Mouse (Mus musculus): ENCODE results near the gene Fxyd6. TPM values are rescaled to one million over a fixed set of nuclear protein-coding genes. Genes with fewer than 3 reads are reported as not detected.

Gene Fxyd6
- total RNA-seq (2014; fragmentation: Nextera tagmentation) (0.87 and 1.5 TPM in 2 replicates), total RNA-seq (2017) (not detected in 2 replicates)

DNA sequence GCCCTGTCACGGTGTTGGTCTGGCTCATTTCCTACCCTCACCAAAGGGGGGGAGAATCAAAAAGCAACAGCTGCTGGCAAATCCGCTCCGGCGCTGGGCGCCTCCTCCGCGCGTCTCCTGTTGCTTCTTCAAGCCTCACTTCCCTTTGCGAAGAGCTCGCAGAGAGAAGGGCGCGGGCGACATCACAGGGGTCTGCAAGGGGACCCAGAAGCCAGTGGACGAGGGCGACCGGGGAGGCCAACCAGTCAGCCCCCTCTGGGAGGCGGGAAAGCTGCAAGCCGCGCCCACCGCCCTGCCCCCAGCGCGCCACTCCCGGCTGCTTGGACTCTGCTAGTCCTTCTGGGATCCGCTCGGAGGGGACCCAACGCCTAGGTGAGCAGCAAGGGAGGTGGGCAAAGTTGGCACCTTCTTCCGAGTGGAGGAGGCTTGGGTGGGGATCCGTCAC lies at the start of gene Fxyd6:
Gene Fxyd6, plus strand, starts transcription at position 69 of the 445 bp plus-strand sequence.
- no peak for ATAC-seq (replicated peaks; ENCODE audit: low FRiP score, low TSS enrichment, poor library complexity, severe bottlenecking)

DNA sequence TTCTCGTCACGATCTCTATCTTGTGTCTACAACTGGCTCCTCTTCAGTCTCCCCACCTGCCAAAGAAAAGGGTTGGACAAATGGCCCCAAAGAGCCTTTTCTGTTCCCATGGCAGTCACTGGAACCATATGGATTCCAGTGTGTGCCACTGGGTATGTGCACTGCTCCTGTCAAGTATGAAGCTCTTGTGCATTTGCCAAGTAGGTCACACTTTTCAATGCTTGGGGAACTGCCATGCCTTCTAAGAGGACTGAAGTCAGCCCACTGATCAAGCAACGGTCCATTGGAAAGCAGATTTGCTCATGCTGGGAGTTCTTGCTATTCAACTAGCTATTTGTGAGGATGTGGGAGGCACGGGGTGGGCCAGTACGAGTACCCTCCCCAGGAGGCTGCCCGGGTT lies 48.5 kb upstream of the Fxyd6 start:
- no peak for ATAC-seq (replicated peaks; ENCODE audit: low FRiP score, low TSS enrichment, poor library complexity, severe bottlenecking)

DNA sequence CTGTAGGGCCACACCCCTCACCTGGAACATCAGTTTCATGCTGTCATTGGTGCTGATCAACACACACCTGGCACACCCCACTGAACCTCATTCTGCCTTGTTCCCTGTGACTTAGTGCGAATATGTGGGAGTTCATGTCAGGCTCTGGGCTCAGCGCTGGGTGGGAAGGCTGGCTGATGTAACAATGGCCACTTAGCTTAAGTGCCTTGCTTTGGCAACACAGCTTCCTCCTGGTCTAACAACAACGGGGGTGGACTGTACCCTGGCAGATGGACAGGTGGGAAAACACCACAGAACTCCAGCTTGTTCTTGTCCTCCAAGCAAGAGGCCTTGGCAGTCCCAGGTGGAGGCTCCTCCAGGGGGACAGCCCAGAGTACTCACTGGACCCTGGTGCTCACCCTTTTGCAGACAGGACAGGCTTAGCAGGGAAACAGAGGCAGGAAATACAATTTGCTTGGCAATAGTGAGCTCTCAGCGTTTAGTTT lies 48.0 kb upstream of the Fxyd6 start:
- no peak for ATAC-seq (replicated peaks; ENCODE audit: low FRiP score, low TSS enrichment, poor library complexity, severe bottlenecking)

DNA sequence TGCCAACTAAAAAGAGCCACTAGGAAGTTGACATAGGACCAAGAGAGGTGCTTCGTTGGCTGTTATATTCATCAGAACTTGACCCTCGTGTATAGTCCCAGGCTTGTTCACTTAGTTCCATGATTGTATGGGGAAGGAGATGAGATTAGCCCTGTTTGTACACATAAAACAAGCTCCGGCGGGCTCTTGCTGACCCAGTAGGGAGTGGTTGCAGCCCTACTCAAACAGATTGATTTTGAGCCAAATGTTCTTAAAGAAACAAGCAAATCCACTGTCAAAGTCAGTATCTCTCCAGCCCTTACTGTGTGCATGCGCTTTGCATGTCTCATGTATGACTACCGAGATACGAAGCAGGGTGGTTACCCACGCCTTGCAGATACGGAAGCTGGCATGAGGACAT lies 43.6 kb upstream of the Fxyd6 start:
- no peak for ATAC-seq (replicated peaks; ENCODE audit: low FRiP score, low TSS enrichment, poor library complexity, severe bottlenecking)

DNA sequence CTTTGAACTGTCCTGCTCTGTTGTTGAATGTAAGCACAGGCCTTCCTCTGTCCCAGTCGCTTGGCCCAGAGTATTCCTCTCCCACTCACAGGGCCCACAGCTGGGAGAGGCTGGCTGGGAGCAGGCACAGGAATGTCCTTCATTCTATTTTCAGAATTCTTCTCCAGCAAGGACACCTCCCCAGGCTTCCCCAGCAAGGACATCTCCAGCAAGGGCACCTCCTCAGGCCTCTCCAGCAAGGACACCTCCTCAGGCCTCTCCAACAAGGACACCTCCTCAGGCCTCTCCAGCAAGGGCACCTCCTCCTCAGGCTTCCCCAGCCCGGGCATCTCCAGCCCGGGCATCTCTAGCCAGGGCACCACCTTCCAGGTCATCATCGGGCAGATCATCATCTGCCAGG lies 41.7 kb upstream of the Fxyd6 start:
- ATAC-seq (replicated peaks; ENCODE audit: low FRiP score, low TSS enrichment, poor library complexity, severe bottlenecking): no peak

DNA sequence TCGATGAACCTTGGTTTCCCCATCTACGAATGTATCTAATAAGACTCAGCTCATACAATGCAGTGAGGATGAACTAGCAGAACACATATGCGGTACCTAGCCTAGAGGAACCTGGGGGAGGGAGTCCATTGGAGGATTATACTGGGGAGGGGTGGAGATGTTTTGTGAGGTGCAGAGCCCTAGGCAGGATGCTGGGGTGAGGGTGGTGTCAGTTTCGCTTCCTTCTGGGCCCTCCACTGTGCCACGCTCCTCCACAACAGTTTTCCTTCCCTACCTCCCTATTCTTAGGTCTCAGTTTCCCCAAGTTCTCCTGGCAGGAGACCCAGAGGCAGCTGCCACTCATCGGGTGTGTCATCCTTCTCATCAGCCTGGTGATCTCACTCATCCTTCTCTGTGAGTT lies 40.4 kb upstream of the Fxyd6 start:
- no peak for ATAC-seq (replicated peaks; ENCODE audit: low FRiP score, low TSS enrichment, poor library complexity, severe bottlenecking)

DNA sequence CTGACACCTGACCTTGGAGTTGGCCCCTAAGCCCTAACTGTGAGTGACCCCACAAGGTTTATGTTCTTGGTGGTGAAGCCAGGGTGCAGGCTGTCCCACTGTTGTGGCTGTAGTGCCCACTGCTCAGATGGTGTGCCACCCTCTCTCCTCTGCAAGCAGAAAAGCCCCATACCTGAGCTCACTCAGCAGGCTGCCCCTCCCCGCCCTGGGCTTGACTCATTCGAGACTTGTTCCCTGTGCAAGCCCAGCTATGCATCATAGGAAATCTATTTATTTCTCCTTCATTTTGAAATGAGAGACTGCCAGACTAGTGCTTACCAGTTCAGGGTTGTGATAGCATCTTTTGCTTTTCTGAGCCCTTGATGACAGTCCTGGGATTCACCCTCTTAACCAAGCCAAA lies 32.6 kb upstream of the Fxyd6 start:
- no peak for ATAC-seq (replicated peaks; ENCODE audit: low FRiP score, low TSS enrichment, poor library complexity, severe bottlenecking)

DNA sequence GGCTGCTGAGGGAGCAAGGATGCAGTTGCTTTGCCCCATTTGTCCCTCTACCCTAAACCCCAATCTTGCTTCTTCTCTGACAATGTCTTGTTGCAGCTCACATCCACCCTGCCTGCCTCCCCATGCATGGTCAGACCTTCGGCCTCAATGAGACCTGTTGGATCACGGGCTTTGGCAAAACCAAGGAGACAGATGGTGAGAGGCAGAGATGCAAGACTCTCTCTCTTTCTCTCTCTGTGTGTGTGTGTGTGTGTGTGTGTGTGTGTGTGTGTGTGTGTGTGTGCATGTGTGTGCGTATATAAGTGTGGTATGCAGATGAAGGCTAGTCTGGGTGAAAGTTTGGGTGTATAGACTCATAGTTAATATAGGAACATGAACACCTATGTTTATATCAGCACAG lies 26.9 kb upstream of the Fxyd6 start:
- ATAC-seq (replicated peaks; ENCODE audit: low FRiP score, low TSS enrichment, poor library complexity, severe bottlenecking): no peak

DNA sequence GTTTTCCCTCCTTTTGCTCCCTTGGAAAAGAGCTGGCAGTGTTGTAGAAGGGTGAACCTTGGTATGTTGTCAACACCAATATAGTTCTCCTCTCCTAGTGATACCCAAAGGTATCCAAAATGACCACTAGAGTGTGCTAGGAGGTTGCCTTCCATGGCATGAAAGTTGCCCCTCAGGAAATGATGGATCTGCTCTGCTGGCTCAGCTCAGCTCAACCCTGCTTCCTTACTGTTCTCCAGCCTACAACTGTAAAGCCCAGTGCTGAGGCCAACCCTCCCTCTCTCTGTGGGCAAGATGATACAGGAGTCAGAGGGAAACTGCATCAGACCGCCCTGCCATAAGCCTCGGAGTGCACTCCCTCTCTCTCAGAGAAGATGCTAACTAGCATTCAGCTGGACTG lies 24.5 kb upstream of the Fxyd6 start:
- no peak for ATAC-seq (replicated peaks; ENCODE audit: low FRiP score, low TSS enrichment, poor library complexity, severe bottlenecking)

DNA sequence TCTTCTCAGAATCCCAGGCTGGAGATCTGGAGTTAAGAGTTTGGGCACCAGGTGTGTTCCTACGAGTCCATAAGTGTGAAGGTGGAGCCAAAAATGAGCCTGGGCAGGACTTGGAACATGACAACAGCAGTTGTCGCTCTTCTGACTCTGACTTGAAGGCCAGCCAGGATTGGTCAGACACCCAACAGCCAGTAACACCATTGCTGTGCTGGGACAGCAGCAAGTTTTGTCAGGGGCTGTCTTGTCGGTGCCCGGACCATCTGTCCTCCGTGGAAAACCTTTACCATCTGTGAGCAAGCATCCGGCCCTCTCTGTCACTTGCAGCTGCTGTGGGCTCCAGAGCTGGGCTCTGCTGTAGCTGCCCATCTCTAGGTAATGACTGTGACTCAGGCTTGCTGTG lies 23.7 kb upstream of the Fxyd6 start:
- ATAC-seq (replicated peaks; ENCODE audit: low FRiP score, low TSS enrichment, poor library complexity, severe bottlenecking): no peak

DNA sequence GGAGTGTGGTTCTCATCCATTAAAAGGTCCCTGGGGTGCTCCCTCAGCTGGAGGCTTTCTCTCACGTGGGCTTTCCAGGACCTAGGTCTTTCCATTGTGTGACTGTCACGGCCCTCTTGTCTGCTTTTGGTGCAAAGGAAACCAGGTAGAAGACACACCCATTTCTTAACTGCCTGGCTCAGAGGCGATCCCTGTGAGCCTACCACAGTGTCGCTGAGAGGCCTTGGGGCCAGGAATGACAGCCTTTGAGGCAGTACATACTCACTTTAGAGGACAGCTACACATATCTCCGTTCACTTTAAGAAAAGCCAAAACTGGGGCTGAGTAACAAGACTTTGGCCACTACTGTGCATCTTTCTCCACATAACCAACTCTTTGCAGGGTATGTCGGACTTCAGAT lies 21.4 kb upstream of the Fxyd6 start:
- ATAC-seq (replicated peaks; ENCODE audit: low FRiP score, low TSS enrichment, poor library complexity, severe bottlenecking): no peak

DNA sequence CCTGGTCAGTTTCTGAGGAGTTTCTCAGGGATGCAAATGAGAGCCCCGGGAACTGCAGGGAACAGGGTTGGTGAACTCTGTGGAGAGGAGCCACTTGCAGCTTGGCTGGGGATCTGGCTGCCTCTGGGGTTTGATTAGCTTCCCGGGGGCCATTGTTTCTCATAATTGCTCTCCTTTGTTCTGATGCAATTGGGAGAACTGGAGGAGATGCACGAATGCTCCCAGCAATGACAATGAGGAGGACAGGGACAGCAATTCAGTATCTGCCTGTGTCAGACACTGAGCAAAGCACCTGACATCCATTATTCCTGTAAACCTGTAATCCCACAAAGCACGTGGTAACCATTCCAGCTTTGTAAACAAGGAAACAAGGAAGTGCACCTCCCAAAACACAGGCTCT lies 20.8 kb upstream of the Fxyd6 start:
- no peak for ATAC-seq (replicated peaks; ENCODE audit: low FRiP score, low TSS enrichment, poor library complexity, severe bottlenecking)

DNA sequence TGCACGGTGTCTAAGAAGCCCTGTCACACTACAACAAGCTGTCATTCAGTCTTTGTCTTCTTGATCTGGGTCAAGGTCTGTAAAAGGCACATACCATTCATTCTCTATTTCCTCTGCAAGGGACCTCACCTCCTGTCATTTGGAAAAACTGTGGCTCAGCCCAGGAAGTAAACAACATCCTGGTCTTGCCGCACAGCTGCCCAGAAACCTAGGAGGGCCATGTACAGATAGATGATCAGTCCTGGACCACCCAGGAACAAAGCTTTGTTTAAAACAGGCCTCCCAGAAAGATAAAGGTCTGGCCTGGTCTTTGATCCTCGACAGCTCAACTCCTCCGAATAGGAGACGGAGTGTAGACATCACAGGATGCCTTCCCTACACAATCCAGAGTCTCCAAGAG lies 20.1 kb upstream of the Fxyd6 start:
- ATAC-seq (replicated peaks; ENCODE audit: low FRiP score, low TSS enrichment, poor library complexity, severe bottlenecking): no peak

DNA sequence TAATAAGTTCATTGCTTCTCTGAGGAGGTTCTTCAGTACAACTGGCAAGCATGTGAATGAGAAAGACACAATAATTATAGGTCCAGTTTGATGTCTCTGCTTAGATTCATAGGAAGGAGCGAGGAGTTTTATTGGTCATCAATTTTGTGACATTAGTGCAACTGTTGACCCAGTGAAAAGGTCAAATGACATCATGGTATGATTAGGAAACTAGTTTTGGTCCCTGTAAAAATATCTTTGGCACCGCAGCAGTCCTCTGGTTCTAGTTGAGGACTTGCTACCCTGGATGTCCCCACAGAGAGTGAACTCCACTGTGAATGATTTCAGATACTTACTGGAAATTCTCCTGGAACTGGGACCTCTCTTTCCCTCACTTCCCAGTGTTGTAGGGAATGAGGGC lies 14.8 kb upstream of the Fxyd6 start:
- no peak for ATAC-seq (replicated peaks; ENCODE audit: low FRiP score, low TSS enrichment, poor library complexity, severe bottlenecking)

DNA sequence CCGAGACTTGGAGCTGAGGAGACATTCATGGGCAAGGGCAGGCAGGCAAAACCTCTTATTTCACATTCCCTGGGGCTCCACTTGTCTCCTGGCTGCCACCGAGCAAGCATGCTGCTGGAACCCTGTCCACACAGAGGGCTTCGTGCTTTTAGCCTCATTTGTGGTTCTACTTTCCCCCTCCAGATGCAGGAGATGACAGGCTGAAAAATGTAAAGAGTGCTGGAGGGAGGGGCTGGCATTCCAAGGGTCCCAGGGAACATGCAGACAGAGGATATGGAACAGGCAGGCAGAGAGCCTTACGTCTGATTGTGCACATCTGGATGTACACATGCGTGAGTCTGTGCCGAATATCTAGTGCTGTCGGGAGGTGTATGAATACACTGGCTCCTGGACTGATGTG lies 11.6 kb upstream of the Fxyd6 start:
- ATAC-seq (replicated peaks; ENCODE audit: low FRiP score, low TSS enrichment, poor library complexity, severe bottlenecking): no peak

DNA sequence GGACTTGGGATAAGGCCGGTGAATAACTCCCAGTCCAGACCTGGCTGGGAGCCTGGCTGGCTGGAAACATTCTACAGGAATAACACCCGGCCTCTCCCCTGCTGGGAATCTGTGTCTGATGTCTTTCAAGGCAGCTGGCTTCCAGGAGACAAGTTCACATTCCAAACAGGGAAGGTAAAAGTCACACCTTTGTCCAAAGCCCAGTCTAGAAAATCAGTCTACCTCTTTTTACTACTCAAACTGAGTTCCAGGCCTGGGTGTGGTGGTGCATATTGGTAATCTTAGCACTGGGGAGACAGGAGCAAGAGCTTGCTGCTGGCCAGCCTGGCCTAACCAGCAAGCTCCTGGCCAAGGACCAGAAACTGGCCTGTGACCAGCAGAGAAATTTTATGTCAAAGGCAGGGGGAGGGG lies 7.9 kb upstream of the Fxyd6 start:
- ATAC-seq (replicated peaks; ENCODE audit: low FRiP score, low TSS enrichment, poor library complexity, severe bottlenecking): no peak

DNA sequence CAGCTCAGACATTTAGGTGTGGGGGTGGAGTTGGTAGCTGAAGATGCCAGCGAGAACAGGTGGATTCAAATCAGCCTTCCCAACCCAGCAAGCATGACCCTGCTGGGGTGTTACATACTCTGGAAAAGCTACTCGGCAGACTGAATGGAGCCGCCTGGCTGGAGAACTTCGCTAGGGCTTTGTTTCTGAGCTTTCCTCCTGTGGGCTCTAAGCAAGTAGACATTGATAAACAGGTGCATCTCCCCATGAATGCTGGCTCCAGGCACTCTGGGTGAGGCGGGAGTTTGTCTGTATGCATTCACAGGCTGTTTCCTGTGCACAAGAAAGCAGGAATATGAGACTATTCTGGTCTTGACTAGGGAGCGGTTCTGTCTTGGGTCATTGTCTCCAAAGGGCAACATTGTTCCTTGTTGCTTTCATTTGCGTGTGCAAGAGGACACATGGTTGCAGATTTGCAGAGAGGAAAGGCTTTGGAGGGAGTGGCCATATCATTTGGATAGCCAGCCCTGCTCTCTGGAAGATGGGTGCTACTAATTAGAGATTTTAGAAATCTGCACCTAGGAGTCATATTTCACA lies 6.3 kb upstream of the Fxyd6 start:
- ATAC-seq (replicated peaks; ENCODE audit: low FRiP score, low TSS enrichment, poor library complexity, severe bottlenecking): no peak

DNA sequence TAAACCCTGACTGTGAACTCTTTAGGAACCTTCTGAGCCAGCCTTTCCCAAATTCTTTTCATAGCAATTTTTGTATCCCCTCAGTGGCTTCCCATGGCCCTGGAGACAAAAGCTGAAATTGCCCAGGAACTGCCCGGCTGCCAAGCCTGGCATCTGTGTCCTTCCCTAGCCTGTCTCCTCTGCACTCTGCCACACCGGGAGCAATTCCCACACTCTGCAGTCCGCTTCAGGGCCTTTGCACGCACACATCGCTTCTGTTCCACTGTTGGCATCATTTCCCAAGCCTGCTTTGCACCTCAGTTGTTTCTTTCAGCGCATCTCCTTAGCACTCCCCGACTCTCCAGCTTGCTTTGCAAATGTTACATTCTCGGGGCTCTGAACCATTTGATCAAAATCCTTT lies 2.3 kb upstream of the Fxyd6 start:
- ATAC-seq (replicated peaks; ENCODE audit: low FRiP score, low TSS enrichment, poor library complexity, severe bottlenecking): no peak

DNA sequence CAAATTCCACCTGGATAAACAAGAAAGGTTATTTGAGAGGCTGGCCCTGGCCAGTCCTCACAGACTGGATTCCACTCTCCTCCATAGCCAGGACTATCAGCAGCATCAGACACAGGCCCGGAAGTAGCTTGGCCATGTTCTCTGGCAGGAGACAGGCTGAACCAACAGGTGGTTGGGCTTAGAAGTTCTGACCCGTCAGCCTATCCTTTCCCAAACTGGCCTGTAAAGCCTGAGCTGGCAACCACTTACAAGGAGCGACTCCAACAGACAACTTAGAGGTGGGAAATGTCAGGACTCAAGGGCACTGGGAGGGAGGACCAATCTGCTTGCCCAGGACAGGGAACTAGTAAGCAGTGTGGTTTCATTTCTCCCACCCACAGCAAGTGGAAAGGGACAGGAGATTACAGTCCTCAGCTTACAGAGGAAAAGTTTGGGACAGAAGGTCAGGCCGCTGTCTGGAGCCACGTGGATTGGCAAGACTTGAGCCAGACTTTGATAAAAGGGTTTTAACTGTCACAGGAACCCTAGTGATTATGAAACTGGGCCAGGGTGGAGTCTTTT lies 1.6 kb upstream of the Fxyd6 start:
- no peak for ATAC-seq (replicated peaks; ENCODE audit: low FRiP score, low TSS enrichment, poor library complexity, severe bottlenecking)

DNA sequence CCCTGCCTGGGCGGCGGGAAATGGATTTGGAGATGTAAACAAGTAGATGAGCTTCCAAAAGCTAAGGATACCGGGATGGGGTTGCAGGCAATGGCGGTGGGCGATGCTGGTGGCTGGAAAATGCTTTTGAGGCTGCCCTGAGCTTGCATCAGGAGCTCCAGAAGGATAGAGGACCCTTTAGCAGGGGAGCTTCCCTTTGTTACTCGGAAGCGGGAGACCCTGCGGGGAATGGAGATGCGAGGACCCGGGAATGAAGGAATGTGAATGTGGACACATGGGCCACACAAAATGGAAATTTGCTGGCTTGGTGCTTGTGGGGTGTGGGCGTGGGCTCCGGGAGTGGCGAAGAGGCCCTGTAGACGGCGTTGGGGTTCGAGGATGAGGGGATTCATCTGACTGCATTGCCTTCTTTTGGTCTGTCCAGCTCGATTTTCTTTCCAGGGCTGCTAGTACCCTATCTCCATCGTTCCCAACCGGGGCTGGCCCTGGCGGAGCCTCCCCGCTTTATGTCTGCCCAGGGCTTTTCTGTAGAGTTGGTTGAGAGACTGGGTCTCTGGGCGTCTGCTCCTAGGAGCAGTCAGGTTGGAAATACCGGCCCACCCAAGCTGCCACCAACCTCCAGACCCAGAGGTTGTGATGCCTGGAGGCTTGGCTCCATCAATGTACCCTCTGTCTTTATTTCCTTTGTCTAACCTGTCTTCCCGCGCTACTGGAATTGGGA lies 791 bp downstream of the Fxyd6 start:
- no peak for ATAC-seq (replicated peaks; ENCODE audit: low FRiP score, low TSS enrichment, poor library complexity, severe bottlenecking)

DNA sequence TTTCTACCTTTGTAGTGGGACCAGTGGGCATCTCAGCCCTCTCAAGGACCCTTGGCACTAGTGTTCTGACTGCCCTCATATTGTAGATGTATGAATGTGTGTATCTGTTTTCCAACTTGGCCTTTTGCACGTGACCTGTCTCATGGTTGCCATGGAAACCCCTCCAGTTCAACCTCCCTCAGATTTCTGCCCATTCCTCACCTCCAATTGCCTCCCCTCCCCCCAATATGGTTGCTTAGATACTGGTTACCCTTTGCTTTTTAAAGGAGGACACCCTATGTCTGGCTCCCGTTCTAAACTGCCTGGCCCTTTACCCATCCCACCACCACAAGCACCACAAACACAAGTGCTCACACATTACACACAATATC lies 1.3 kb downstream of the Fxyd6 start:
- ATAC-seq (replicated peaks; ENCODE audit: low FRiP score, low TSS enrichment, poor library complexity, severe bottlenecking): no peak

Measured in megakaryocyte-erythroid progenitor cell, adult 5-6 weeks (primary cell).